In genomic region chr1:156939251-156940141, GRCm38 (mm10) we compare ENCODE assay signal across 8 mouse cellular contexts. TPM values are rescaled to one million over a fixed set of nuclear protein-coding genes. Genes with fewer than 3 reads are reported as not detected.
DNase-seq lines count a peak whose midpoint lies in the region; ATAC-seq lines count a peak whose summit lies in the region.

Gene Ralgps2, minus strand, starts transcription at chr1:156939626.

- DNase-seq in T-cell, adult 2 months (ENCODE audit: low spot score): peak; percentile 67
- peak; percentile 74 to 81 for DNase-seq in cerebellum, postnatal 10 days
- DNase-seq in frontal cortex, postnatal 36 days (ENCODE audit: low spot score in 2 of 2): peak; percentile 59 to 60
- peak; percentile 36 to 67 for DNase-seq in left cerebral cortex, postnatal 14 days (ENCODE audit: low spot score in 2 of 2)
- peak; percentile 67 for DNase-seq in right cerebral cortex, postnatal 14 days
- DNase-seq in yolk sac, embryonic 10.5 days (ENCODE audit: low spot score): peak; percentile 73

- peak; percentile 74 for ATAC-seq in inflammation-experienced regulatory T-cells, adult 6 months
- ATAC-seq in megakaryocyte progenitor cell, adult 5-6 weeks (replicated peaks; ENCODE audit: poor library complexity): peak; percentile 48

- intact Hi-C loops in left cerebral cortex, postnatal 14 days (cut with DNase I): loop anchor here (5.0 kb wide), 2 partner anchors 48 to 138 kb away; no protein-coding TSS in a partner anchor

RNA-seq across cellular contexts. Expression of gene Ralgps2, which starts in this region (rescaled TPM):
- polyA plus RNA-seq in inflammation-experienced regulatory T-cells, adult 6 months (2017; shearing (Covaris generic)): 10 to 100 TPM; 24.6 to 48.2 (median 34.1) TPM
- total RNA-seq in left cerebral cortex, postnatal 14 days (2021): 10 to 100 TPM; 43.3 to 54.7 TPM
- 12.8 and 19.5 TPM in 2 replicates for total RNA-seq in megakaryocyte progenitor cell, adult 5-6 weeks (2015)
- total RNA-seq in megakaryocyte progenitor cell, adult 5-6 weeks (2017): 32.5 and 34.0 TPM in 2 replicates

Comparison
In these comparisons a context has a peak if more than half of its experiments do, and no peak if none do; other contexts are left out.
1. Peak in every context shown above with its lines: DNase-seq and ATAC-seq.